Mouse (Mus musculus): Measurements from ENCODE around the gene Vmn2r27.

The Vmn2r27 gene

DNA sequence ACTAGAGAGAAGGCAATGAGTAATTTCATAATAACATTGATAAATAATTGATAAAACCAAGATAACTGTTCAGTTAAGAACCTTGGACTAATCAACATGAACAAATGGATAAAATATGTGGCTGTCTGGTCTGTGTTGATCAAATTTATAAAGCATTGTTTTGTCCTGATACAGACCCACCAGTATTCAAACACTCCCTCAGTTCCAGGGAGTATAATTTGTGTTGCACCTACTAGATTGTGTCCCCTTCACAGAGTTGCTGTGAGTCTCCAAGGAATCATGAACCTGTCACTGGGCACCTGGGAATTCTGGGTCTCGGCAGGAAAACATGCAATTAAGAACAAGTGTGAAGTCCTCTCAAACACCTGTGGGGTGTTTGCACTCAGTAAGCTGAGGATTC is at the start of gene Vmn2r27:
Gene Vmn2r27 (minus strand): TSS at position 101 of the 400 bp plus-strand sequence.
- DNase-seq (ENCODE audit: extremely low read depth, low read depth, low spot score) = no peak

DNA sequence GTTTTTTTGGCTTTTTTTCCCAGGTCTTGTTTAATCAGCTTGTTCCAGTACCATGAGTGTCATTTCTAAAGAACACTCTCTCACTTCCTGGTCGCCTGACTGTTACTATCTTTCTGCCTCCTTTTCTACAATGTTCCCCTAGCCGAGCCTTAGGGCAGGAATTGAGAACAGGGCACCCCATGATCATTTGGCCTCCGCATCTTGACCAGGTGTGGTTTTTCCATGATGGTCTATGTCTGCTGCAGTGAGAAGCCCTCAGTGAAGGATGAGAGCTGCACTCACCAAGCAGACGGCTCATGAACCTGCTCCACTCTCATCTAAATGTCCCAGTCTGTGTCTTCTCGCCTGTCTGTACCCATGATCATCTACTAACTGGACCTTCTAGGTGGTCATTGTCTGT is 46.6 kb upstream of the Vmn2r27 start:
- DNase-seq (ENCODE audit: extremely low read depth, low read depth, low spot score) = no peak

DNA sequence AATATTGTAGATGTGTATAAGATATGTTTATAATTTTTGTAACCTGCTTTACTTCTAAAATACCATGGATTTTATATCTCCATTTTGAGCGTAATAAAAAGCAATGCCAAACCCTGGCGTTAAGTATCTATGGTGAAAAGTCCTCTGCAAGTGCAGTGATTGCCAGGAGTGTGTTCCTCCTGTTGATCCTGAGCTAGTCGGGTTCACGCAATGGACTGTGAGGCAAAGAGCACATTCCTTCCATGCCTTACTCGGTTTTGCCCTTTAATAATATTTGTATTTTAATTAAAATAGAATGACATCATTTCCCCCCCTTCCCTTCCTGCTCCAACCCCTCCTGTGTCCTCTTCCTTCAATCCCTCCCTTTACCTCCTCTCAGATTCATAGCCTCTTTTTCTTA is 46.0 kb upstream of the Vmn2r27 start:
- no peak for DNase-seq (ENCODE audit: extremely low read depth, low read depth, low spot score)

DNA sequence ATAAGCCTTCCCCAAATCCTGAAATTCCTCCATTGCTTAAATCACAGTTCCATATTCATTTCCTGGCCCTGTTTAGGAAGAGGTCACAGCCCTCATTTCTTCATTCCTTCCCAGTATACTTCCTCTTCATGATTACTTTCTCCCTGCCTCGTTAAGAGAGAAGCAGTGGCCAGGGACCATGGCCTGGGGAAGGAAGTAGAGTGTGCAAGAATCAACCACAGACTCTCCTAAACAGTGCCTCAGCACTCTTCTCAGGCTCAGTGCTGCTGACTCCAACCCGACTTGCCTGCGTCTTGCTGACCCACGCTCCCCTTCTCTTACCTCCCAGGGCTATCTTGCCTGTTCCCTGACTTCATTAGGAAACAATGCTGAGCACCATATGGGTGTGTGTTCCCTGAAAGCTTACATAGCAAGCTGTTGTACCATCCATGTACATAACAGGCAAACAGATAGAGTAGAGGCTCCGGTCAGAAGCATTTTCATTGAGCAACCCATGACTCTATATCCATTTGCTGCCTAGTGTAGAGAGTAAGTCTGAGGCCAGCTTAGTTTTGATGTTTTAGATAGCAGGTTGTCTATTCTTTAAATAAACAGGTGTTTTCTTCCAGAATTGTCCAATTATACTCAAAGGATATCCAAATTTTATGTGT is 41.7 kb upstream of the Vmn2r27 start:
- no peak for DNase-seq (ENCODE audit: extremely low read depth, low read depth, low spot score)

DNA sequence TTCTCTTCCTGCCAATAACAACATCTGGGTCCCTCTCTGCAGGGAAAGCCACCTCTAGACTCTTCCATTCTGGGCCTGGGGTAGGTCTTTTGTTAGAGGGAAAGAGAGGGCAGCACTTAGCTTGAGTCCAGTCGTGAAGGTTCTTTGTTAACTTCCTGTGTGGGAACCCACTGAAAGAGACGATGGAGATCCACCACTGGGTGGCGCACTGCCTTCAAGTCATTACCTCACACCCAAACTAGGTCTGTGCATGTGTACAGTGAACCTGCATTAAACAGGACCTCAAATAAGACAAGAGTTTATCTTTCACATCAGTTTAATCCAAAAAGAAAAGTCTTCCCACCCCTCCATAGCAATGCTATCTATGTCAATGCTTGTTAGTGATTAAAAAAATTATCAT is 31.0 kb upstream of the Vmn2r27 start:
- DNase-seq (ENCODE audit: extremely low read depth, low read depth, low spot score) = no peak

GRCm38 (mm10) chr6:124260198-124260931 is 28.7 kb upstream of the Vmn2r27 start:
- DNase-seq (ENCODE audit: extremely low read depth, low read depth, low spot score) = no peak

- no peak for DNase-seq (ENCODE audit: extremely low read depth, low read depth, low spot score)
These were observed 24.2 kb upstream of the Vmn2r27 start for GRCm38 (mm10) chr6:124255721-124256470.

- no peak for DNase-seq (ENCODE audit: extremely low read depth, low read depth, low spot score)
These were observed 29.5 kb downstream of the Vmn2r27 start for GRCm38 (mm10) chr6:124202116-124202515.

DNA sequence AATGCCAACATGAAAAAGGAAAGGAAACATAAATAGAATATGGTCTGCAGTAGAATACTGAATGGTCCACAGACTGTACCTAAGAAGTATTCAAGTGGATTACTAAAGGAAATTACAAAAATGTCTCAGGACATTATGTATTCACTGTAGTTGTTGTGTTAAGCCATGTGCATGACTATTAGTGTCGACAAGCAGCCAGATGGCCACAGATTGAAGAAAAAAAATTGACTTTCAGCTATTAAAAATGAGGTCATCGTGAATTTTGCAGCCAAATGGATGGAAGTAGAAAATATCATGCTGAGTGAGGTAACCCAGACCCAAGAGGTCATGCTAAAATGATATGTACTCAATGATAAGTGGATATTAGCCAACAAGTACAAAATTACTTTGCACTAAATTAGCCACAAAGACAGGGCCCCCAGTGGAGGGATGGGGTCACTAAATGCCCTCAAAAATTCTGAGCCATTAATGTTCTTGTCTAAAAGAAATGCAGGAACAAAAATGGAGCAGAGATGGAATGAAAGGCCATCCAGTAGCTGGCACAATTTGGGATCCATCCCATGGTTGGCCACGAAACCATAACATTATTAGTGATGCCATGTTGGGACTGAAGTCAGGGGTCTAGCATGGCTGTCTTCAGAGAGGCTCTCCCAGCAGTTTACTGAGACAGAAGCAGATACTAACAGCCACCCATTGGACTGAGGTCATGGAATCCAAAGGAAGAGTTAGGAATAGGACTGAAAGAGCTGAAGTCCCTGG is 63.0 kb downstream of the Vmn2r27 start:
- no peak for DNase-seq (ENCODE audit: extremely low read depth, low read depth, low spot score)

- DNase-seq (ENCODE audit: extremely low read depth, low read depth, low spot score) = no peak
These were observed 65.1 kb downstream of the Vmn2r27 start for GRCm38 (mm10) chr6:124166596-124166995.

DNA sequence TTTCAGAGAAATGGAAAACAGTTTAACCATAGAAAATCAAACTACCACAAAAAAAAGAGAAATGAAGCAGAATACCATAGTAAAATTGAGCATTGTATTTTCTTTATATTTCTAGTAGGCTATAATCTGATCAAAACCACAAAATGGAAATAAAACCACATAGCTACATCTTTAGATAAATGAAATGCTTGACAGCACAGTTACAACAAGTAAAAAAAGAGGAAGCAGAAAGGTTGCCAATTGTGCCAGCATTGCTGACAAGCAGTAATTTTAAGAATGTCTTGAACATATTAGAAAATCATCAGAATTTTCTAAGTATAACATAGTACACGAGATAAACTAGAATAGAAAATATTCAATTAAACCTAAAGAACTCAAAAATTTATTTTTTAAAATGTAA is 81.8 kb downstream of the Vmn2r27 start:
- no peak for DNase-seq (ENCODE audit: extremely low read depth, low read depth, low spot score)
